Mouse (Mus musculus): Measurements from ENCODE around the gene Olfr732. TPM values are rescaled to one million over a fixed set of nuclear protein-coding genes. Genes with fewer than 3 reads are reported as not detected.

Gene Olfr732
- polyA plus RNA-seq (2015; fragmentation: Nextera tagmentation; extraction: Ambion mirVana), result not detected in 2 replicates

GRCm38 (mm10) chr14:50284106-50284505, at the start of gene Olfr732:
Olfr732 (minus strand) TSS chr14:50284206.
- no peak within 1 kb of the TSS for H3K9ac ChIP-seq
- no peak for ATAC-seq (ENCODE audit: low FRiP score, low read depth)
- 95% methylated on average over 1 of the region's 1 CpGs for WGBS

GRCm38 (mm10) chr14:50326661-50327060, 42.7 kb upstream of the Olfr732 start, which contains the start of gene Olfr734:
Olfr734 (minus strand) TSS chr14:50326761.
- no peaks in the 10 kb centered on the region for H3K9me3 ChIP-seq
- ATAC-seq (ENCODE audit: low FRiP score, low read depth), result no peak
- H3K9ac ChIP-seq, result no peak within 1 kb of the TSS
- H3K36me3 ChIP-seq, result no peaks in the 10 kb centered on the region
- no peak within 1 kb of the TSS for H3K27ac ChIP-seq (replicated peaks)
- H3K27me3 ChIP-seq, result no peaks in the 10 kb centered on the region
- H3K4me3 ChIP-seq, result no peak within 1 kb of the TSS
- WGBS, result 76% methylated on average over 1 of the region's 1 CpGs
- H3K4me1 ChIP-seq (replicated peaks), result no peaks in the 10 kb centered on the region
- no peak within 1 kb of the TSS for H3K4me2 ChIP-seq

More at GRCm38 (mm10) chr14:50284106-50284505, at the start of gene Olfr732:
- H3K9me3 ChIP-seq, result no peaks in the 10 kb centered on the region
- no peak within 1 kb of the TSS for H3K27ac ChIP-seq (replicated peaks)
- H3K4me3 ChIP-seq, result no peak within 1 kb of the TSS
- no peak within 1 kb of the TSS for H3K4me2 ChIP-seq
- H3K27me3 ChIP-seq, result no peaks in the 10 kb centered on the region
- no peaks in the 10 kb centered on the region for H3K36me3 ChIP-seq
- no peaks in the 10 kb centered on the region for H3K4me1 ChIP-seq (replicated peaks)

GRCm38 (mm10) chr14:50301422-50301821, 17.4 kb upstream of the Olfr732 start, which contains the start of gene Olfr733:
Olfr733 (minus strand) TSS chr14:50301522.
- Histone ChIP-seq H3K4me3 (no peak within 1 kb of the TSS), H3K27me3 (no peaks in the 10 kb centered on the region), H3K36me3 (no peaks in the 10 kb centered on the region), H3K9me3 (no peaks in the 10 kb centered on the region), H3K9ac (no peak within 1 kb of the TSS), H3K4me2 (no peak within 1 kb of the TSS), H3K4me1 (replicated peaks) (no peaks in the 10 kb centered on the region), H3K27ac (replicated peaks) (no peak within 1 kb of the TSS)
- ATAC-seq (ENCODE audit: low FRiP score, low read depth), result no peak

GRCm38 (mm10) chr14:50241766-50242165, 42.2 kb downstream of the Olfr732 start, which contains the start of gene Olfr731:
Olfr731 (minus strand) TSS chr14:50241866.
- 83% methylated on average over 4 of the region's 4 CpGs for WGBS
- no peak within 1 kb of the TSS for H3K4me2 ChIP-seq
- no peaks in the 10 kb centered on the region for H3K4me1 ChIP-seq (replicated peaks)
- no peak for ATAC-seq (ENCODE audit: low FRiP score, low read depth)
- no peak within 1 kb of the TSS for H3K9ac ChIP-seq
- H3K27me3 ChIP-seq, result no peaks in the 10 kb centered on the region
- H3K36me3 ChIP-seq, result no peaks in the 10 kb centered on the region
- H3K4me3 ChIP-seq, result no peak within 1 kb of the TSS
- H3K27ac ChIP-seq (replicated peaks), result no peak within 1 kb of the TSS
- H3K9me3 ChIP-seq, result no peaks in the 10 kb centered on the region

Other genes starting within 250 kb of the Olfr732 start
- not detected in 2 replicates for gene Olfr725, start 243.8 kb downstream of the Olfr732 start, polyA plus RNA-seq (2015; fragmentation: Nextera tagmentation; extraction: Ambion mirVana)
- not detected in 2 replicates for gene Olfr726, start 193.3 kb downstream of the Olfr732 start, polyA plus RNA-seq (2015; fragmentation: Nextera tagmentation; extraction: Ambion mirVana)
- not detected in 2 replicates for gene Olfr727, start 161.0 kb downstream of the Olfr732 start, polyA plus RNA-seq (2015; fragmentation: Nextera tagmentation; extraction: Ambion mirVana)
- gene Olfr728, start 141.5 kb downstream of the Olfr732 start, polyA plus RNA-seq (2015; fragmentation: Nextera tagmentation; extraction: Ambion mirVana), result 0.03 TPM in 1 of 2 replicates, not detected in the other
- not detected in 2 replicates for gene Olfr729, start 131.3 kb downstream of the Olfr732 start, polyA plus RNA-seq (2015; fragmentation: Nextera tagmentation; extraction: Ambion mirVana)
- gene Olfr730, start 96.0 kb downstream of the Olfr732 start, polyA plus RNA-seq (2015; fragmentation: Nextera tagmentation; extraction: Ambion mirVana), result not detected in 2 replicates
- gene Olfr731, start 42.3 kb downstream of the Olfr732 start, polyA plus RNA-seq (2015; fragmentation: Nextera tagmentation; extraction: Ambion mirVana), result not detected in 2 replicates
- not detected in 2 replicates for gene Olfr733, start 17.3 kb upstream of the Olfr732 start, polyA plus RNA-seq (2015; fragmentation: Nextera tagmentation; extraction: Ambion mirVana)
- gene Olfr734, start 42.6 kb upstream of the Olfr732 start, polyA plus RNA-seq (2015; fragmentation: Nextera tagmentation; extraction: Ambion mirVana), result not detected in 2 replicates
- not detected in 2 replicates for gene Olfr735, start 64.7 kb upstream of the Olfr732 start, polyA plus RNA-seq (2015; fragmentation: Nextera tagmentation; extraction: Ambion mirVana)
- gene Tlr11, start 73.7 kb upstream of the Olfr732 start, polyA plus RNA-seq (2015; fragmentation: Nextera tagmentation; extraction: Ambion mirVana), result not detected in 2 replicates
- not detected in 2 replicates for gene Olfr736, start 97.0 kb upstream of the Olfr732 start, polyA plus RNA-seq (2015; fragmentation: Nextera tagmentation; extraction: Ambion mirVana)
- gene Olfr738, start 123.4 kb upstream of the Olfr732 start, polyA plus RNA-seq (2015; fragmentation: Nextera tagmentation; extraction: Ambion mirVana), result not detected in 2 replicates
- gene Olfr739, start 134.4 kb upstream of the Olfr732 start, polyA plus RNA-seq (2015; fragmentation: Nextera tagmentation; extraction: Ambion mirVana), result not detected in 2 replicates
- not detected in 2 replicates for gene Olfr740, start 161.3 kb upstream of the Olfr732 start, polyA plus RNA-seq (2015; fragmentation: Nextera tagmentation; extraction: Ambion mirVana)
- gene Olfr741, start 188.5 kb upstream of the Olfr732 start, polyA plus RNA-seq (2015; fragmentation: Nextera tagmentation; extraction: Ambion mirVana), result not detected in 2 replicates
- not detected in 2 replicates for gene Olfr742, start 219.4 kb upstream of the Olfr732 start, polyA plus RNA-seq (2015; fragmentation: Nextera tagmentation; extraction: Ambion mirVana)
- gene Olfr743, start 237.6 kb upstream of the Olfr732 start, polyA plus RNA-seq (2015; fragmentation: Nextera tagmentation; extraction: Ambion mirVana), result not detected in 2 replicates